Mouse (Mus musculus): ENCODE measurements around the gene Vmn2r63. TPM values are rescaled to one million over a fixed set of nuclear protein-coding genes. Genes with fewer than 3 reads are reported as not detected.
"Not testable (repeated sequence)": the region's sequence is repeated elsewhere in the genome, so short reads cannot be mapped to it uniquely, and the experiment has no call there.

Vmn2r63 gene
- total RNA-seq (2021), result not detected
- long read RNA-seq, experiment 1, partial matches to known transcripts, result 0 of 1 reads
- long read RNA-seq, experiment 1, other reads (novel, unspliced or antisense), result 1 of 1 reads
- long read RNA-seq, experiment 2, result 0 reads

DNA sequence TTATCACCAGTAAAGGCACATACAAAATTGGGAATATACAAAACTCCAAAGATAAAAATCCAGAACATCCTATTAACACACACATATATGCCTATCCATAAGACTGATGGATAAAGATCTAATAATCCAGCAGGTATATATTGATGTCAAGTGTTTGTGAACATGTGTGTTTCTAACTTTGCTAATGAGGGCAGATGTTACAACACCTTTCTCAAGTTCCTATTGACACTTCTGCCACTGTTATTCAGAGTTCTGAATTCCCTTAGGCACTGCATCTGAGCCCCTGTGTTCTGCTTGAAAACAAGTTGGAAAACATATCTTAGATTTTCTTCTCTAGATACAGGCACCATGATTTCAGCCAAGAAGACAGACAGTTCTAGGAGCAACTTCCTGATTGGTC lies at the start of gene Vmn2r63:
Gene Vmn2r63 (minus strand): TSS at position 101 of the 400 bp plus-strand sequence.
- not testable (repeated sequence) for DNase-seq

DNA sequence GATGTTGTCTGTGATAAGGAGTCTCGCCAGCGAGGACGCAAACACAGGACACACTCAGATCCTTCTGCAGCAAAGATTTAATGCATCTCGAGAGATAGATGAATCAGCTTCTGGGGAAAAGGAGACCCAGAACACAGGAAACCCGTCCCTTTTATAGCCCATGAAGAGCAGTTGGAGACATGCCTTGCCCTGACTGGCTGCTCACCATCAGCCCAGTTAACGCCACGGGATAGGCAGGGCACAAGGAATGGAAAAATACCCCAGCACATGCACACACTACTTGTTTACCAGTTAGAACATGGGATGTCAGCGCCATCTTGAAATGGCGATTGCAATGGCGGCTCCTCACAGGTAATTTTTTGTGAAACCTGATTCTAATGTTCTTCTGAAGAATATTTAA lies 47.1 kb upstream of the Vmn2r63 start:
- no peak for DNase-seq

DNA sequence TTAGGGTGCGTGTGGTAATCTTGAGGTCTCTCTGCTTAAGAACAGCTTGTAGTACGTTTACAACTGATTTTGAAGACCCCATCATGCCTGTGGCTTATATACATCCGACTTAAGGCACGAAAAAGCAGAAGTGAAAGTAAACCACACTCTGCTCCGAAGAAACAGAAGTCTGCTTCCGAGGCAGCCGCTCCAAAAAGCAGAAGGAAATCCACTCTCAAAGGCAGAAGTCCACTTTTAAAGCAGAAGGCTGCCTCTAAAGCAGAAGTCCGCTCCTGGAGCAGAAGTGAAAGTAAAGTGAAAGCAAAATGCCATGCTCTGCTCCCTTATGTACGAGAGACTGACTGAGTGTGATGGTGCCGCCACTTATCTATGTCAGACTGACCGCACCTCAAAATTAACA lies 46.5 kb upstream of the Vmn2r63 start:
- peak in 1 of 2 experiments; percentile 29 for DNase-seq

DNA sequence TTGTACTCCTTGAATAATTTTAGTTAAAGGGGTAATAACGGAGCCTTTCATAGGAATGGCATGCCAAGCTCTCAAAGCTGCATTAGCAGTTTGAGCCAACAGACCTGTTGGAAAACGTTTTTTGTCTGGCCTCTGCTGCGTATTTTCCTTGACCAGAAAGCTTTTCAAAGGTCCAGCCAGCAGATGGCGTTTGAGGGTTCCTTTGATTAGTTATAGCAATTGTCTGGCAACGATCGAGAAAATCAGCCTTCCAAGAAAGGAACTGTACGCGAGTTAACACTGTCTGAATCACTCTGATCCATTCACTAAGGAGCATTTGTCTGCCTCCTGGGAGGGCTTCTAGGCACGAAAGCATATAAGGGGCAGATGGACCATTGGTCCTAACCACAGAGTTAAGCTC lies 31.6 kb upstream of the Vmn2r63 start:
- no peak for DNase-seq

DNA sequence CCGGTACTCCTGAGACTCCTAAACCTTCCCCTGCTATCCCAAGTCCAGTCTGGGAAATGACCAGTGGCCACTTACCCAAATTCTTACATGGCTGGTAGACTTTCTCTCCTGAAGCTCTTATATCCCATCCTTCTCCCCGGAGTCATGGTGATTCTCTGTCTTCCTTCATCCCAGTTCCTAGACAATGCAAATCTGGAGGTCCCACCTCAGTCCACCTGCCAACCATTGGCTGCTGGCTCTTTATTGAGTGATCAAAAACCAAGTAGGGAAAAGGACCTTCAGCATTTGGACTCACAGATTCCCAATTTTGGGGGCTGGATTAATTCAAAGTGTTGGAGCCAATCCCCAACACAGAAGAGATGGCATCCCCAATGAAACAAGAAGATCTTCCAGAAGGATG lies 35.6 kb downstream of the Vmn2r63 start:
- not testable (repeated sequence) for DNase-seq

DNA sequence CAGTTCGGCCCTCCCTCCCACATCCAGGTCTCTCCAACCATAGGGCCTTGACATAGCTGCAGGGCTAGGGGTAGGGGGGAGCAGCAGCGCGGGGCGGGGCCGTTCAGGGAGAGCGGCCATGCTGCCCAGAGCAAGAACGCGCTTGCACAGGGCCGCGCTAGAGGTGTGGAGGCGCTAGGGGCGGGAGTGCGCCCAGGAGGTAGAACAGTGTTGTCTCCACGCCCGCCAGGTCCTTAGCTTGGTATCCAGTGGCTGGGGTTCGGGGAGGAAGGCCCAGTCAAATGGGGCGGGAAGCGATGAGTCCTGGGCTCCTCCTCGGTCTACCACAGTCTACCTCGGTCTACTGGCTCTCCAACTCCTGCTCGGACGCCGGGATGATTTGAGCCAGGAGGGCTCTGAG lies 55.5 kb downstream of the Vmn2r63 start:
- DNase-seq, result no peak

DNA sequence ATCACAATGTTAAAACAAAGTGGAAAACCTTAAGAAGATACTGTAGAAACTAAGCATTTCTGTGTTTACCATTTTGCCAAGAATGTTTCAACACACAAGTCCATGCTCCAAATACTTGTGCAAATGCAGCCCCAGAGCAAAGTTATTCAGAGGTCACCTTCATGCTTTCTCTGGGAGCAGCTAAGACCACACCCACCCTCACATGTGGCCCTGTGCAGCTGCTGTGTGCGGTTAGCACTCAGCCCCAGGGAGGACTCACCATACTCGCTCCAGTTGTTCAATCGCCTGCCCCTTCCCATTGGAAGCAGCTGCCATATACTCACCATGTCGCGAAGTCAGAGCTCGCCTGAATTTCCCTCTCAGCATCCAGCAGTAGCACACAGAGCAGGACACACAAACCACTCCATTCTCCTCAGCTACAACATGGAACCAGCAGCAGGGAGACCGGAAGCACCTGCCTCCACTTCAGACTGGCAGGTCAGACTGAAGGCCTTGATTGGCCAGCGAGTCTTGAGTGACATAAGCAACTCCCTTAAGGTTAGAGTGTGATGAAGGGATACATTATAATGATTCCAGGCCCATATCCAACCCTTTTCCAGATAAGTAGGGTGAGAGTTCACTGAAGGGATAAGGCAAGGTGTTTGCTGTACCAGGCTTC lies 66.7 kb downstream of the Vmn2r63 start, which contains the start of gene Gm2381:
Gene Gm2381 (minus strand): TSS at position 434 of the 658 bp plus-strand sequence.
- not testable (repeated sequence) for DNase-seq

Small RNA genes lying within 50 kb of the gene (microRNA-seq; reads per million reads assigned to microRNA genes)
- 0 reads per million in 2 experiments for gene Gm23256

Other genes starting within 250 kb of the Vmn2r63 start
- gene Zfp975, start 241.1 kb downstream of the Vmn2r63 start, total RNA-seq (2021), result 1 to 10 TPM; 4.0 to 4.2 TPM
- gene Gm17067, start 206.8 kb downstream of the Vmn2r63 start, total RNA-seq (2021), result not detected
- gene Vmn2r62, start 140.3 kb downstream of the Vmn2r63 start, total RNA-seq (2021), result not detected
- gene Gm2381, start 66.6 kb downstream of the Vmn2r63 start, total RNA-seq (2021), result under 1 TPM; 0.07 to 0.13 TPM
- gene Gm9268, start 84.9 kb upstream of the Vmn2r63 start, total RNA-seq (2021), result not detected
- not detected for gene Zfp936, start 180.4 kb upstream of the Vmn2r63 start, total RNA-seq (2021)

Measured in heart, adult 18-20 months (tissue).